Mouse (Mus musculus) left cerebral cortex, postnatal 14 days (tissue): Measurements from ENCODE around the gene Entpd7. TPM values are rescaled to one million over a fixed set of nuclear protein-coding genes. Genes with fewer than 3 reads are reported as not detected.
A peak's percentile ranks its signal among the peaks of the same experiment; 100 is the strongest.

Experiments
- DNase-seq, 2 experiments: peaks; one replicate each; pipeline ENCODE4 v3.0.0; 2021 to 2022; ENCODE audit warnings: low spot score in 2 of 2, mixed read lengths in 1 of 2
- intact Hi-C: fragments of 180-260 bp; cut with DNase I; formaldehyde crosslinking; loops from one replicate; pipeline ENCODE4 v1.15.1; 2025
- total RNA-seq, 2 experiments: library from RNA; stranded (reverse); gene quantifications; 2 replicates each; pipeline ENCODE4 v1.2.3; 2021

The Entpd7 gene
- total RNA-seq, 2 experiments from 2014 or later = 24.0 to 25.6 TPM

DNA sequence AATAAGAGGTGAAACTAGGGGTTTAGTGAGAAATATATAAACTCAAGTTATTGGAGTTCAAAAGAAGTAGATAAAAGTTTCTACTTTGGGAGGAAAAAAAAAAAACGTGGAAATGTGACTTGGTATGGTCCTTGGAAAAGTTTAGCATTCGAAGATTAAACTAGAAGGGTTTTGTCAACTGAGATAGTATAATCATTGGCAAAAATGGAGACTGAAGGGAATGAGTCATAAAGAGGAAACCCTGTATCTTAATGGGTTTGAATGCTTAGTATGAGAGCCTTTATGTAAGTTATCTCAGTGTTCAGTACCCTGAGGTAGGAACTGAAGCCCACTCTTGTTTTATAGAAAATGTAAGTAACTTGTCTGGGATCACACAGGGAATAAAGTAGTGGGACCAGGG is 65.4 kb downstream of the Entpd7 start:
- no peak for DNase-seq
- intact Hi-C loops = no loop called here

- intact Hi-C loops = no loop called here
Measured at GRCm38 (mm10) chr19:43760504-43760903, 71.0 kb downstream of the Entpd7 start.

GRCm38 (mm10) chr19:43761543-43762256 is 72.2 kb downstream of the Entpd7 start:
- DNase-seq = no peak
- intact Hi-C loops = no loop called here

More at GRCm38 (mm10) chr19:43760504-43760903, 71.0 kb downstream of the Entpd7 start:
- peak; percentile 28 to 66 for DNase-seq

DNA sequence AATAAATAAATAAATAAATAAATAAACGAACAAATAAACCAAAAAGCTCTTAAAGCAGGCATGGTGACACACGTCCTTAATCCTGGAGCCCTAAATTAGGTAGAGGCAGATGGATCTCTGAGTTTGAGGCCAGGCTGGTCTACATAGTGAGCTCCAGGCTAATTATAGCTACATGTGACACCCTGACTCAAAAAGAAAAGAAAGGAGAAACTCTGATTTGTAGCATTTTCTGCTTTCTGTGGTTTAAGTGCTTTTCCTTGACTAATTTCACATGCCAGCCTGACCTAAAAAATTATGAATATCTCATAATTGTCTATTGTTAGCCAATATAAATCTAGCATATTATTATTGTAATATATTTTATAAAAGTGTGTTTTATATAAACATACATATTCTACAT is 72.9 kb downstream of the Entpd7 start:
- intact Hi-C loops = no loop called here
- no peak for DNase-seq

GRCm38 (mm10) chr19:43766451-43766850 is 77.0 kb downstream of the Entpd7 start:
- no peak for DNase-seq
- intact Hi-C loops = no loop called here

- intact Hi-C loops = no loop called here
- no peak for DNase-seq
Measured at GRCm38 (mm10) chr19:43767549-43768322, 78.3 kb downstream of the Entpd7 start.

DNA sequence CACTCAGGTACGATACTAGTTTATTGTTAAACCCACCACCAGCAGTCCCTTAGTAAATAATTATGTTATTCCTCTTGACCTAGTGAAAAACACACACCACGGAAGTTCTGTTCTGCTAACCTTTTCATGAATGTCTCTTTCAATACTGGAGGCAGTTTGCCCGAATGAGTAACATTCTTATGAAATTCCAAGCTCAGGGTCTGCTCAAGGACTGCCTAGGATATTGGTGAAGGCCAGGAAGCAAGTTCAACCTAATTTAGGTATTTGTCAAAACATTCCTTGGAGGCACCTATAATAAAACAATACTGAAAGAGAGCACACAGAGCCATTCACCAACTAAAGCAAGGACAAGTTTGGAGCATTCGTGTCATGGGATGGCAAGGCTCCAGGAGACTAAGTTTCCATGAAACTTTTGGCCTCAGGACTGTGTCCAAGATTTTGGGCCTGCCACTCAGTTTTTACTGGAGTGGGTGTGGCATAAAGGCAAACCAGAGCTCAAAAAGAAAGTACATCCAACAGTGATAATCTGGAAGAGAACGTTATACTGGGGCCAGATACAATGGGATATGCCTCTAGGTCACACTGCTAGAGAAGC is 80.0 kb downstream of the Entpd7 start:
- no peak for DNase-seq
- intact Hi-C loops = no loop called here

- no peak for DNase-seq
- intact Hi-C loops = no loop called here
Measured at GRCm38 (mm10) chr19:43770584-43770983, 81.1 kb downstream of the Entpd7 start.

- intact Hi-C loops = no loop called here
- DNase-seq = no peak
Measured at GRCm38 (mm10) chr19:43771499-43771969, 82.1 kb downstream of the Entpd7 start.

DNA sequence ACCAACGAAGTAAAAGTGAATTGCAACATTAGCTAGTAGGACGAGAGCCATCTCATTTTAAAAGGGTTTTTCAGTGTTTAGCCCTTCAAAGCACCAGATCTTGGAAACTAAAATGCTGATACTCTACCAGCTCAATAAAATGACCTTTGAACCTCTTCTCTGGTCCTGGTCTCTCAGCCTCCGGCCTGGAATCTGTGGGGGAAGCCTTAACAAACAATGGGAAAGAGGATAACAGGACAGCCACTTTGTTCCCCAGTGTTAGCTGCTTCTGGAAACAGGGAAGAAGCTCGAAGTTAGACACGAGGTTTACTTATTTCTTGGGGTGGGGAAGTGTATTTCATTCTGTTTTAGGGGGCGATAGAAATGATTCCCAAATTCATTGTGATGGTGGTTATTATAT is 82.8 kb downstream of the Entpd7 start:
- DNase-seq = no peak
- intact Hi-C loops = no loop called here

DNA sequence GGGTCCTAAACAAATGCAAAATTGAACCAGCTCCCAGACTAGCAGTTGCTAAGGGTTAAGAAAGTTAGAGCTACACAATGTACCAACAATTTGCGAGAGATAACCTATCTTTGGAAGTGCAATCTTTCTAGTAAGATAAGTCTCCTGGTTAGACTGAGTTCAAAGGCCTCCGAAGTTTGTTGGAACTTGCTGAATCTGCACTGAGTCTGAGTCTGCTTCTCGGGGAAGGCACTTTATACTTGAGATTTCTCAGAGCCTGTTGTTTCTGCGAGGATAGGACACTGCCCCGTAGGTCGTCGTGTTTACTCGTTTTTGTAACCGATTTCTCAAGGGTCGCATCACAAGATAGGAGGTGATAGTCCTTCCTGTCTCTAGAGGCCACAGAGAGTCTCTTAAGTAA is 86.0 kb downstream of the Entpd7 start:
- intact Hi-C loops = no loop called here
- DNase-seq = no peak

DNA sequence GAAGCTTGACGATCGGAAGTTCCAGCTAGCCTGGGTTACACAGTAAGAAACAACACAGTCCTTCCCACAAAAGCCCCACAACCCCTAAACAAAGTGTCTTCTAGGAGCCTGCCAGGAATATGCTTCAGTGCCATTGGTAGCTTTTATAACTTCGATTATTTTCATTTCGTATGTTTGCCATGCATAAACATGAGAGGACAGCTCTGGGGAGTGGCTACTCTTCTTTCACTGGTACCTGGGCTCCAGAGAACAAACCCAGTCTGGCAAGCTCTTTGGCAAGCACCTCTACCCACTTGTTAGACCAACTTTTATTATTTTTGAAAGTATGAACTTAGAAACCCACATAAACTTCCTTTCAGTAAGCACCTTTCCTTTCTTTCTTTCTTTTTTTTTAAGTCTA is 87.1 kb downstream of the Entpd7 start:
- no peak for DNase-seq
- intact Hi-C loops = no loop called here

GRCm38 (mm10) chr19:43777308-43777707 is 87.8 kb downstream of the Entpd7 start:
- DNase-seq = no peak
- intact Hi-C loops = no loop called here

GRCm38 (mm10) chr19:43780391-43780790 is 90.9 kb downstream of the Entpd7 start:
- DNase-seq = no peak
- intact Hi-C loops = no loop called here

GRCm38 (mm10) chr19:43781980-43782379 is 92.5 kb downstream of the Entpd7 start, which contains the start of gene Abcc2:
Gene Abcc2, plus strand, starts transcription at chr19:43782192.
- DNase-seq = no peak
- intact Hi-C loops = no loop called here

Other genes starting within 250 kb of the Entpd7 start
- gene Cnnm1, start 249.2 kb upstream of the Entpd7 start, total RNA-seq = 10 to 100 TPM; 73.1 to 76.9 TPM
- gene Got1, start 165.1 kb upstream of the Entpd7 start, total RNA-seq = 100 to 1,000 TPM; 324 to 342 TPM
- gene Nkx2-3, start 77.3 kb upstream of the Entpd7 start, total RNA-seq = not detected
- gene Slc25a28, start 14.8 kb upstream of the Entpd7 start, total RNA-seq = 10 to 100 TPM; 30.2 to 36.4 TPM
- gene Cutc, start 63.3 kb downstream of the Entpd7 start, total RNA-seq = 1 to 10 TPM; 4.0 to 6.0 TPM
- gene Cox15, start 63.3 kb downstream of the Entpd7 start, total RNA-seq = 10 to 100 TPM; 18.6 to 19.2 TPM
- under 1 TPM; 0.11 to 0.66 TPM for gene Abcc2, start 92.5 kb downstream of the Entpd7 start, total RNA-seq